Mouse (Mus musculus) thymus, adult 2 months (tissue): ENCODE measurements around the gene Hps4.

ENCODE experiments used
- CTCF ChIP-seq: fragments of 200-500 bp; IDR thresholded peaks from 2 replicates; pipeline ENCODE4 v1.5.1; 2012; ENCODE audit warnings: mild to moderate bottlenecking, control low read depth, low read length, moderate library complexity, borderline replicate concordance; ENCODE audit not compliant: control insufficient read depth, poor library complexity, insufficient read depth; ENCODE audit errors: extremely low read depth
- POLR2A ChIP-seq: fragments of 200-500 bp; IDR thresholded peaks from 2 replicates; pipeline ENCODE4 v1.6.1; 2012; ENCODE audit warnings: mild to moderate bottlenecking, low read length, control low read depth, moderate library complexity; ENCODE audit not compliant: control insufficient read depth, poor library complexity, insufficient read depth; ENCODE audit errors: extremely low read depth

DNA sequence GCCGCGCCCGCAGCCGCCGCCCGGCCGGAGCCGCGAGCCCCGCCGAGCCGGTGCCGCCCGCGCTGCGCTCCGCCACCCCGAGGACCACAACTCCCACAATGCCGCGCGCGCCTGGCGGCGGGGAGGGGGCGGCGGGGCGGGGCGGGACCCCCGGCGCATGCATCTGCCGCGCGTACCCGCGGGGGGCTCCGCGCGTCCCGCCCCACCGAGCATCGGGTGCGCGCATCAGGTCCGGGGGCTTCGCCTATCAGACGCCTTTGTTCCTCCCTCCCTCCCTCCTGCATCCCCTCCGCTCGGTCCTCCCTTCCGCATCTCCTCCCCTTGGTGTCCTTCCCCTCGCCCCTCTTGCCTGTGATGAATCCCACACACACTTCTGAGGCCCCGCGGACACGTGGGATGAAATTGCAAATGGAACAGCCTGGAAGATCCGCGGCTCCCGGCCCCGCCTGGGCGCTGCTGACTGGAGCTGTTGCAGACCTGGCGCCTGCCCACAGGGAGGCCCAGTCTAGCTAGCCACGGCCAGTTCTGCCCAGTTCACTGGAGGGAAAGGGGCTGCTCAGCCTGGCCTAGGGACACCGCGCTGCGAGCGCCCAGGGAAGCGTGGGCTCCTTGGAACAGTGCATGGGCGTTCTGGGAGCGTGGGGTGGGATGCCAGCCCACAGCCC, 52.0 kb downstream of the Hps4 start, which contains the start of gene Asphd2:
- TF ChIP-seq CTCF = no peak
- TF ChIP-seq POLR2A = no peak
